Mouse (Mus musculus) left cerebral cortex, postnatal 14 days (tissue): ENCODE results near the gene Lexm. TPM values are rescaled to one million over a fixed set of nuclear protein-coding genes. Genes with fewer than 3 reads are reported as not detected.

Experiments
- DNase-seq, 2 experiments: peaks; one replicate each; pipeline ENCODE4 v3.0.0; 2021 to 2022; ENCODE audit warnings: low spot score in 2 of 2, mixed read lengths in 1 of 2
- intact Hi-C: fragments of 180-260 bp; cut with DNase I; formaldehyde crosslinking; loops from one replicate; pipeline ENCODE4 v1.15.1; 2025
- long read RNA-seq, 2 experiments: library from polyadenylated mRNA; stranded (forward); transcript quantifications; one replicate each; pipeline ENCODE4 v2.0.0; 2021
- total RNA-seq, 2 experiments: library from RNA; stranded (reverse); gene quantifications; 2 replicates each; pipeline ENCODE4 v1.2.3; 2021

The Lexm gene
- total RNA-seq, result under 1 TPM in 1 of 2 experiments, not detected in 1; 0.37 TPM
- long read RNA-seq, experiment 1, result 0 reads
- long read RNA-seq, experiment 2, result 0 reads

- intact Hi-C loops, result loop anchor here (10.0 kb wide), 1 partner anchor 218 kb away; no protein-coding TSS in a partner anchor
- DNase-seq, result peak in 1 of 2 experiments; percentile 36
These were observed at the start of gene Lexm for GRCm38 (mm10) chr4:106617056-106617455. Lexm (minus strand) TSS chr4:106617241.

GRCm38 (mm10) chr4:106666546-106666945 lies 49.5 kb upstream of the Lexm start:
- intact Hi-C loops, result no loop called here
- no peak for DNase-seq

- intact Hi-C loops, result no loop called here
- DNase-seq, result no peak
These were observed 48.6 kb upstream of the Lexm start for GRCm38 (mm10) chr4:106665673-106666072.

- no peak for DNase-seq
- intact Hi-C loops, result no loop called here
These were observed 48.2 kb upstream of the Lexm start for GRCm38 (mm10) chr4:106665269-106665668.

- intact Hi-C loops, result no loop called here
- DNase-seq, result no peak
These were observed 47.7 kb upstream of the Lexm start for GRCm38 (mm10) chr4:106664697-106665096.

GRCm38 (mm10) chr4:106663956-106664470 lies 47.0 kb upstream of the Lexm start:
- intact Hi-C loops, result no loop called here
- DNase-seq, result no peak

GRCm38 (mm10) chr4:106655681-106656080 lies 38.6 kb upstream of the Lexm start:
- intact Hi-C loops, result no loop called here

GRCm38 (mm10) chr4:106653051-106653450 lies 36.0 kb upstream of the Lexm start:
- DNase-seq, result no peak
- intact Hi-C loops, result no loop called here

More at GRCm38 (mm10) chr4:106655681-106656080, 38.6 kb upstream of the Lexm start:
- DNase-seq, result no peak

GRCm38 (mm10) chr4:106652546-106652945 lies 35.5 kb upstream of the Lexm start:
- intact Hi-C loops, result no loop called here
- no peak for DNase-seq

- DNase-seq, result peak; percentile 98
- intact Hi-C loops, result no loop called here
These were observed 33.9 kb upstream of the Lexm start, which contains the start of gene Pars2 for GRCm38 (mm10) chr4:106650833-106651527. Pars2 (plus strand) TSS chr4:106651069.

GRCm38 (mm10) chr4:106647137-106647536 lies 30.1 kb upstream of the Lexm start:
- intact Hi-C loops, result no loop called here
- DNase-seq, result no peak

GRCm38 (mm10) chr4:106645797-106646196 lies 28.8 kb upstream of the Lexm start:
- intact Hi-C loops, result no loop called here
- no peak for DNase-seq

- intact Hi-C loops, result no loop called here
- no peak for DNase-seq
These were observed 27.2 kb upstream of the Lexm start for GRCm38 (mm10) chr4:106644218-106644610.

GRCm38 (mm10) chr4:106643483-106644217 lies 26.6 kb upstream of the Lexm start:
- intact Hi-C loops, result no loop called here
- no peak for DNase-seq

- intact Hi-C loops, result loop anchor here (5.0 kb wide), 1 partner anchor 538 kb away; no protein-coding TSS in a partner anchor
- no peak for DNase-seq
These were observed 17.0 kb upstream of the Lexm start for GRCm38 (mm10) chr4:106634086-106634479.

GRCm38 (mm10) chr4:106633281-106634085 lies 16.4 kb upstream of the Lexm start:
- peak in 1 of 2 experiments; percentile 40 for DNase-seq

GRCm38 (mm10) chr4:106632313-106632712 lies 15.3 kb upstream of the Lexm start:
- no peak for DNase-seq
- intact Hi-C loops, result loop anchor here (5.0 kb wide), 1 partner anchor 540 kb away; no protein-coding TSS in a partner anchor

More at GRCm38 (mm10) chr4:106633281-106634085, 16.4 kb upstream of the Lexm start:
- intact Hi-C loops, result loop anchor here (5.0 kb wide), 1 partner anchor 539 kb away; no protein-coding TSS in a partner anchor

- intact Hi-C loops, result loop anchor here (1.0 to 5.0 kb wide), 2 partner anchors 78 to 542 kb away; no protein-coding TSS in a partner anchor
- DNase-seq, result peak; percentile 94 to 96
These were observed 13.5 kb upstream of the Lexm start for GRCm38 (mm10) chr4:106630333-106631220.
